Mouse (Mus musculus) kidney, adult 18-20 months (tissue): ENCODE measurements at regions not wholly inside any gene's neighbourhood (a gene's known extent, or its start where the extent isn't known, plus 50 kb on each side); places are given as distances from the start of the nearest gene placed in this dataset.

ENCODE experiments used
- DNase-seq: peaks from one replicate; pipeline ENCODE4 v3.0.0; 2021

DNA sequence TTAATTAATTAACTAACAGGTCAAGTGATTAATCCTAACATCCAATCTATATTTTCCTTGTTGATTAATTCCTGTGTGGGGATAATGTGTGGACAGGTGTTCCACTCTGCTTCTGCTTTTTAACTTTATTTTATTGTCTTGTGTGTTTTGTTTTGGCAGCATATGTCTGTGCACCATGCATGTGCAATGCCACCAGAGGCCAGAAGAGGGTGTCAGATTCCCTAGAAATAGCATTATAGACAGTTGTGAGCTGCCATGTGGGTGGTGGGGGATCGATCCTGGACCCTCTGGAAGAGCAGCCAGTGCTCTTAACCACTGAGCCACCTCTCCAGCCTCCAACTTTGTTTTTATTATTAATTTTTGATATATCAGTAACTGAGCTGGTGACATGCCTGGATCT lies 65.6 kb downstream of the En1 start:
- no peak for DNase-seq

DNA sequence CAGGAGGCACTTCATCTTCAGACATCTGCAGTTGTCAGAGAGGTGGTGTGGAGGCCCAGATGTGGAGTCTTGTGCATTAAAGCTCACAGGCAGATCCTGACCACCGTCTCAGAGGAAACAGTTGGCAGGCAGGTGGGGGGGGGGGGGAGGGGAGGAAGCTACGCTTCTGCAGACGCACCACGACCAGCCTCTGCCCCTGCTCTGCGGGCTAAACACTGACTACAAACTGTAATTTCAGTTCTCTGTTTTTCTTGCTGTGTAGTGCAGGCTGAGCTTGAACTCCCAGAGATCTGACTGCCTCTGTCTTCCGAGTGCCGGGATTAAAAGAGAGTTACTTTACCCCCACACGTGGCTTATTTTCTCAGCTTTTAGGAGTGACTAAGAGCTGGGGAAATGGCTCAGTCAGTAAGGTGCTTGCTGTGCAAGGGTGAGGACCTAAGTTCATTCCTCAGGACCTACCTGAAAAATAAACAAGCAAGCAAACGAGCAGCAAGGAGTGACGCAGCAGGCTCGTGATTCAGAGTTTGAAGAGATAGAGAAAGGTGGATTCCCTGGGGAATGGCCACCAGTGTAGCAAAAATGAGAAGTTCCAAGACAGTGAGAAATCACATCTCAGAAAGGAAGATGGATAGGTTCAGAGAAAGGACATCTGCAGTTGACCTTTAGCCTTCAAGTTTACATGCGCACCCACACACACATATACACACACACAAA lies 81.5 kb downstream of the En1 start:
- no peak for DNase-seq

DNA sequence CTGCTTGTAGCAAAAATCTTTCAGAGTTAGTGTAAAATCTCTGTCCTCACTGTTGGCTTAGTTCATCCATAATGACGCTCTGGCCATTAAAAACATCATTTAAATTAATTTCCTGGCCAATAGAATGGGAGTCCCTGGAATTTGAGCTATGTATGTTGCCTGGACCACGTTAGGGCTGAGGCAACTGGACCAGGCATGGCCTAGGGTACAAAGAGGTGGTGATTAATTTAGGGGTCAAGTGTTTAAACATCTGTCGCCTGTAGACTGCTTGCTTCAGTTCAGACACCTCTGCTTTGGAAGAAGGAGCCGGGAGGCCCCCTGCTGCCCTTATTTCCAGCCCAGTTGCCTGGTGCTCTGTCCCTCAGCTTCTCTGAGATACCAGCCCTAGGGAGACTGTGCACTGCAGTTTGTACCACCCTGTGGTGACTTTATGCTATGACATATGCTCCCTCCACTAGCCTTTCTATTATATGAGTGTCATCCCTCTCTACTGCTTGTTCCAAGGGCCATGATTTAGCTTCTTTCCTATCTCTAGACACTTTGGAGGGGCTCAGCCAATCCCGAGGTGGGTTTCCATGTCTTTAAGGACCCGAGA lies 83.5 kb downstream of the En1 start:
- DNase-seq, result no peak

DNA sequence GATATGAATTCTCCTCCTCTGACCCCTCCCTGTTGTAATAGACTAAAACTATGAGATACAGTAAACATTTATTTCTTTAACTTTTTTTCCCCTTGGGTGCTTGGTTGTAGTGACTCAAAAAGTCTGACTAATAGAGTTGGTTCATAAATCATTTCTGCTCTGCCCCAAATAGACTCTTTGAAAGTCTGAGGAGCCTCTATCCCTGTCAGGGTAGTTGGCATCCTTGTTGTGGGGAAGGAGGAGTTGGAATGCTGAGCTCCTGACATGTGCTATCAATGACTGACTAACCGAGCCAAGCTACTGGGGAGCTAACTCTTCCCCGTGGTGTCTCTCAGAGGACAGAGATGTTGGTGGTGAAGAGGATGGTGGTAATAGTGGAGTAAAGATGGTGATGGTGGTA lies 89.4 kb downstream of the En1 start:
- no peak for DNase-seq

DNA sequence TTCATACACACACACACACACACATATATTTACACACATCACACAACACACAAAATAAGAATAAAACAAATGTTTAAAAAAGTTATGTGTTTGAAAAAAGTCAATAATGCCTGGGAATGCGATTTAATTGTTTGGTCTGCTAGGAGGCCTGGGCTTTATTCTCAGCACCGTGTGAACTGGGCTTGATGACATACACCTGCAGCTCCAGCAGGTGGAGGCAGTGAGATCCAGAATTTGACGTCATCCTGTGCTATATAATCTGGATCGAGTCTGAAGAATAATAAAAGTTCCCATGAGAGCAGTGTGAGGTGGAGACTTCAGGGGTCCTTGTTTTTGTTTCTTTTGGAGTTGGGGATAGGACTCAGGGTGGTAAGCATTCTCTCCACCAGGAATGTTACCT lies 96.0 kb downstream of the En1 start:
- no peak for DNase-seq

DNA sequence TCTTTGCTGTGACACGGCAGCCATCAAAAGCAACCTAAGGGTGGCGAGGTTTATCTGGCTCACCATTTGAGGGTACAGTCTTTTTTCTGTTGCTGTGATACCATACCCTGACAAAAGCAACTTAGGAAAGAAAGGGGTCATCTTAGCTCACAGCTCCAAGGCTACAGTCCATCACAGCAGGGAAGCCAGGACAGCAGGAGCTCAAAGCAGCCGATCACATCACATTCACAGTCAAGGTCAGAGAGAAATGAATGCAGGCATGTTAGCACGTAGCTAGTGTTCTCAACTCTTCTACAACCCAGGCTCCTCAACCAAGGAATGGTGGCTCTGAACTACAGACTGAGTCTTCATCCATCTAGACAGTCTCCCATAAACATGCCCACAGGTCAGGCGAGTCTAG lies 102.0 kb downstream of the En1 start:
- DNase-seq, result no peak

DNA sequence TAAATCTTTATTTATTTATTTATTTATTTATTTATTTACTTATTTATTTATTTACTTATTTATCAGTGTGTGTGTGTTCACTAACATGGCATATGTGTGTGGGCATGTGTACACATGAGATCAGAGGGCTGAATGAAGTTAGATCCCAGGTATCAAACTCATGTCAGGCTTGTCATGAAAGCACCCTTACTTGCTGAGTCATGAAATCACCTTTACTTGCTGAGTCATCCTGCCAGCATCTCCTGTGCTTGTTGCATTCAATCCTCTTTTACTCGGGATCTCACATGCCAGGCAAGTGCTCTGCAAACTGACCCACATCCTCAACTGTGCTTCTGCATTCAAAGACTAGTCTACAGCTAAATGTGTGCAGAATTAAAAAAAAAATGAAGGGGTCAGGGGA lies 103.8 kb downstream of the En1 start:
- no peak for DNase-seq

DNA sequence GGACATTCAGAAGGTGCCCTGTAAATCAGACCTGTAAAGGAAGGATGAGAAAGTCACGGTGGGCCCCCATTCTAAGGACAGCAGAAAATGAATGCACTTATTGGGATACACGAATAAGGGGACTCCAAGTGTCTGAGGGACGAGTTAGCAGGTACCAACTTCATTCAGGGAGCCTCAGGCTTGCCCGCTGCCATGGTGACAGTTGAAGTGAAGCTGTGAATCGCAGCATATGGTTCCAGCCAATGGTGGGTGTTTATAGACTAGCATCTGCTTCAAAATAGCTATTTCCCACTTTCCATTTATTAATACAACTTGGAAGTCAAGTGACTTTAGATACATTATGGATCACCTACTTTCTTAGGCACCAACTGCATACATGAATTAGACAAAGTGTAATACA lies 106.3 kb downstream of the En1 start:
- DNase-seq, result no peak

DNA sequence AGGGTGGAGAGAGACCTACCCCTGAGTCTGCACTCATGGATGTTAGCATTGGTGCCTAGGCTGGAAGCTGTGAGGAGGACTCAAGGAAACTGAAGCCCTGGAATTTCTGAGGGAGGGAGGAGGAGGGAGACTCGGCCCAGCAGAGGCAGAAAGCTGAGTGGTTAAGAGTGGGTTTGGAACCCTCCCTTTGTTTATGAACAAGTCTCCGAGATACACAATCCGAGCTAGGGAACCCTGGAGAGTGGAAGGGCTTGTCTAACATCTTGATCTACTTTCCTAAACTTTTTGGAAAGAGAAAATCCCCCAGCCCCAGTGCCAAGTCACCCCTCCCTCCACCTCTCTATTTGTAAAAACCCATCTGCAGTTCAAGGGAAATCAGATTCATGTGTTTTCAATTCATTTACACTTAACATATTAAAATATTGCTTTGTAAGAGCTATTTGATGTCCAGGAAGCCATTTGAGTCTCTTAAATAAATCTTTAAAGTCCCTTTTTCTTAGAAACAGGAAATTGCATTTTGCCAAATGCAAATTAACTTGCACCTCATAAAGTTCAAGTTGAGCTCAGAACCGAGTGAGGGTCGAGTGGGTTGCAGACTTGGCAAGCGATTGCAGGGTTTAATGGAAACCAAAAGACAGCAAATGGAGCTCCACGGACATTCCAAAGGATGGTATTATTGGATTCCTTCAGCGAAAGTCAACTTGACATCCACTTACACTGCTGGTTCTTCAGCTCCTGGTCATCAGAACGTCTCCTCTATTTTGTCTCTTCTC lies 113.1 kb downstream of the En1 start:
- no peak for DNase-seq

DNA sequence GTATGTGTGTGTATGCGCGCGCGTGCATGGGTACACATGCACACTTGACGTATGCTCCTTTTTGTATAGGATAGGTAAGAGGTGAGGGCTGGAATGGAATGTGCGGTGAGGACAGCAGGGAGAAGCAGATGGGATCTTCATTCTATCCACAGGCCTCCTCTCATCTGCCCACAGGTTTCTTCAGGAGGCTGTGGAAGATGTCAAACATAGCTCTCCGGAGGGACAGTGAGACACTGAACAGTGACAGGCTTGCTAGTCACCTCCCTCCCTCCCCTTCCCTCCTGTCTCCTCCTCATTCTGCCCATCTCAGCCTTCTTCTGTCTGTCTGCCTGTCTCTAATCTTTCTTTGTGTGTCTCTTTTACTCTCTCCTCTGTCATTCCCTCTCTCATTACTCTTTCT lies 124.6 kb downstream of the En1 start:
- DNase-seq, result no peak

DNA sequence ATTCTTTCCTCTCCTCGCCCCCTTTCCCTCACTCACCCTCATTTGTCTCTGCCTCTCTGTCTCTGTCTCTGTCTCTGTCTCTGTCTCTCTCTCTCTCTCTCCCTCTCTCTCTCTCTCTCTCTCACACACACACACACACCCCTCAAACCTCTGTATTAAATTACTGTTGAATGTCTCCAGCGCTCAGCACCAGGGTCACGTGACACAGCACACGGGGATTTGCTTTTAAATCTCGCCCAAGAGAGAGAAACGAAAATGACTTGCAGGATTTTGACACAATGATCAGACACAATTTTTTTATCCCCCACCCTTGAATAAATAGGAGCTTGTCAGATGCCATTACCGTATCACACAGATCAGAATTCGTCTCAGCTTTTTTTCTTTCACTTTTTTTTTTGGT lies 125.2 kb downstream of the En1 start:
- DNase-seq, result no peak

DNA sequence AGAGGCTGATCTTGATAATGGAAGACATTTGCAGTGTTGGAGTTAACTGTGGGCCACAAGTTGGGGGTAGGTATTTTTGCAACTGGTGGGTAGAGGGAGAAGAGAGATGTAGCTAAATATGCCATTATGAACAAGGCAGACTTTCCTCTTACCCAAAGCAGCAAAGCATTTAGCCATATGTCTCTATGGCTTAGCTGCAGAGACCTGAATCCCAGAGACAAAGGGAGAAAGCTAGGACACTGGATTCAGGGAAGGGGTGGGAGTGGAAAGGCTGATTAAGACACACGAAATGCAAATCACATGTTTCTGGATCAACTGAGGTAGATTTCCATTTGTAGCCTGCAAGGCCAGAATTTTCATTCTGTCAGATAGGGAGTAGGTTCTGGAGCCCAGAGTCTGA lies 129.8 kb downstream of the En1 start:
- DNase-seq, result no peak

DNA sequence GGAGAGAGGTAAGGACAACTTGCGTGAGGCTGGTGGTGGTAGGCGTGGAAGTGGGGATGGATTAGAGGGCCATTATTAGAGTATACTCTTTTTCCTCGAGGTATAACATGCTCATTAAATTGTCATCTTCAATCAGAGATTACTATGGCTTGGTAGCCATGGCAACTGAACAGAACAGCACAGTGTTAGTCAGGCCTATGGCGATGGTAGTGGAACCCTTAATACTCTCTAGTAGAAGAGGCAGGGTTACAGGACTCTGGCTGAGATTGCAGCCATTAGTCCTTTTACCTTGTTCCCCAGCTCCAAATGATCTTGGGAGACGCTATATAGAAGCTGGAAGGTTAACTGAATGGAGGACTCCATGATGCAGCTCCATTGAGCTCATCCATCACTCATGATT lies 131.5 kb downstream of the En1 start:
- no peak for DNase-seq

DNA sequence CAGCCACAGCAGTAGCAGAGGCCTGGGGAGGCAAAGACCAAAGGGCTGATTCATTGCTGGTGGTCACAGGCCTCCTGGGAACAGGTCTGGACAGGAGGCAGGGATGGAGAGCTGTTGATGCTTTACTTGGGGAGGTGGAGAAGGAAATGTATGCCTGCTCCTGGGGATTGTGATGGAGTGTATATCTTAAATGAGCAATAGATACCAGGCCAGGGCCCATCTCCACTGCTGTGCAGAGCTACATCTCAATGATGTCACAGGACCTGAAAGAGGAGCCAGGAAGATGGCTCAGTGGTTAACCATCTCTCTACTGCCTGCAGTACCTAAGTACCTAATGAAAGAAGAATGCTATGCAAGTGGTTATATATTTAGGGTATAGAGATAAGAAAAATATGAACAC lies 132.6 kb downstream of the En1 start:
- DNase-seq, result no peak

DNA sequence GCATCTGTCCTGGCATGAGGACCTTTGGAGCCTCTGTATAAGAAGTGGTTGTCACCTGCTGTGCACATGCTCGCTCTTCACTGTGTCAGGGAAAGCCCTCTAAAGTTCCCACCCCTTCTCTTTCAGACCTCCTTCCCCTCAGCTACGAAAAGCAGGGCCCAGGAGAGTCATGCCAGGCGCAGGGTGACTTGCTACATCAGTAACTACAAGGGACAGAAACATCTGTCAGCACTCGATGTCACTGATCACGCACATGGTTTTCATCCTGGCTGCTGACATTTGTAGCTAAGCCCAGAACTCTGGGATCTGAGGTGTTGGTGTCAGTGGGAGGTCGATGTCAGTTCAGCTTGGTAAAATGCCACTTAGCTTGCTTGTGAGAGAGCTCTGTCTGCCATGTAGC lies 137.3 kb downstream of the En1 start:
- DNase-seq, result no peak

DNA sequence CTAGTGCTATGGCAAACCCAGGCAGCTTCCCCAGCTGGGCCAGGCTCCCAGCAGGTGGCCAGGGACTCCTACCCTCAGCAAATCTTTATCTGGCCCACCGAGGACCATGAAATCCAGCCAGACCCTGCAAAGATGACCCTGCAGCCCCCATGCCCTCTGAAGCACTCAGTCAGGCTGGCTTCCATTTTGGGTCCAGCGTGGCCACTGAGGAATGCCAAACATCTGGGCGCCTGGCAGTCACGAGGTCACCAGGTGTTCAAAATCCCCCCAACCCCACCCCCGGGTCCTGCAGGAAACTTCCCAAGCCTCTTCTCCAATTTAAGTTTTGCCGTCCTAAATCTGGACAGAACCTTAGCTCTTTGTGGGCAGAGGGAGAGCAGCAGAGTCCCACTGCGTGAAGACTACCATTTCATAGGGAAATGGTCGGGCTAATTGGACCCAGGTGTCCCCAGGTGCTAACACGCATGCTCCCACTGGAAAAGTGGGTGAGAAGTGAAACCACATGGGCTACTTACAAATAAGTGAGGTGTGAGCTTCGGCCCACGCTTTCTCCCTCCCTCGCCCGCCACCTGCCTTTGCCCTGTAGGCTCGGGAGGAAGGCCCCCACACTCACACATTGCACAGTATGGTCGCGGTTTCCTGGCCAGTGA lies 139.0 kb downstream of the En1 start:
- DNase-seq, result no peak

DNA sequence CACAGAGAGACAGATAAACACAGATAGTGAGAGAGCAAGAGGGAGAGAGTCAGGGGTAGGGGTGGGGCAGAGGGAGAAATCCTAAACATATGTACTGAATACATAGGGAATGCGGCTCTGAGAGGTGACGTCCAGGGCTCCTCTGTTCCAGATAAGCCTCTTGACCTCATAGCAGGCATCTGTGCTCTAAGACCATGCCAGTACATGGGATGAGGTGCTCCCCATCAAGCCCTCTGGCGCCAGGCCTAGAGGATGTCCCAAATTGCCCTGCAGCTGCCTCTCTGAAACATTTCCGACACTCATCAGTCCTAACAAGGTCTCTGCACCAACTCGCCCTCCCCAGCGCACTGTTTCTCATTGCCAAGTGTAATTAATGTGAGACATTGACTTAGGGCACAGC lies 146.7 kb downstream of the En1 start:
- DNase-seq, result no peak

DNA sequence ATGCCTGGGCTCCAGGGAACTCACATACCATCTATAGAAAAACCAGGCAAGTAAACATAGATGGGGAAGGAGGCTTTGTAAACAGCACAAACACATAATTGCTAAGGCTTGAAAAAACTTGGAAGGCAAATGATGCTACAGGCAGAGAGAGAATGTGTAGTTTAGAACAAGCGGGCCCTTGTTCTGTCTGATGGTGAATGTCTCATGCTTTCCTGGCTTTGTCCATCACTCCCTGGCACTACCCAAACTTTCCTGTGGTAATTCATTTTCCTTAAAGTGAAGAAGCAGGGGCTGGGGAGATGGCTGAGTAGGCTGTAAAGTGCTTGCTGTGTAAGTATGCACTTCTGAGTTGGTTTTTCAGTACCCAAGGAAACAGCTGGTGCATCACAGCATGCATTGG lies 151.2 kb downstream of the En1 start:
- DNase-seq, result no peak

DNA sequence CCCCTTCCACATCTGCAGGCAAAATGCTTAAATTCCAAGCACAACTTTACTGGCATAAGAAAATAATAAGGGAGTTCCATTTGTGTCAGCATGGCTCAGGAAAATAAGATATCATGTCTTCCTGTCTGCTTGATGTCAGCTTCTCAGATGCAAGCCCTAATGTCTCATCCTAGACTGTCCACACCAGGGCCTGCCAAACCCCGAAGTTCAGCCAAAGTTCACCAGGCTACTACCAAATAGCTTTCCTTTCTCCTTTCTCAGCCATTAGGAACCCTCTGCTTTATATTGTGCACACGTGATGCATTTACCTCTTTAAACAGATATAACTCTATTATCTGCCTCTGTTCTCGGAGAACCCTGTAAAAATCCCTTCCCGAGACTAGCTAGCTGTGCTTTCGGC lies 152.1 kb downstream of the En1 start:
- DNase-seq, result no peak

DNA sequence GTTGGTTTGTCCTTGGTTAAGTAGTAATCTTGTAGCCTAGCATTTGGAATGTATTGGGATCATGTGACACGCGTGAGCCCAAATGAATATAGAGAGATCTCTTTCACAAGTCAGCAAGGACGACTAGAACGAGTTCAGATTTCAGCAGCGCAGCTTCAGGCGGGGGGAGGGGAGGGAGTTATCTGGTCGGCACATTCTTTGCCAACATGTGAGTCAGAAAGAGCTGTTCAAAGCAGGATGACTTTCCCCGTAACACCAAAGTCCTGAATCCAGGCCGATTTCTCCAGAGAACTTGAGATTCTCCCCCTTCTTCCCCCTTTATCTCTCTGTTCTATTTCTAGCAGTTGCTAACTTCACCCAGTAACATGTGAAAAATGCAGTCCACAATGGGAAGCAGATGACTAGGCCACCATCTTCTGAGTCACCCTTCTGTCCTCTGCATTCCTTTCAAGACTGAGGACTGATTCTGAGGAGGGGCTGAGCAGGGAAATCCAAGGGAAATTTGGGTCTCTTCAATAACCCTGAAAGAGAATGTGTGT lies 155.1 kb downstream of the En1 start:
- no peak for DNase-seq

DNA sequence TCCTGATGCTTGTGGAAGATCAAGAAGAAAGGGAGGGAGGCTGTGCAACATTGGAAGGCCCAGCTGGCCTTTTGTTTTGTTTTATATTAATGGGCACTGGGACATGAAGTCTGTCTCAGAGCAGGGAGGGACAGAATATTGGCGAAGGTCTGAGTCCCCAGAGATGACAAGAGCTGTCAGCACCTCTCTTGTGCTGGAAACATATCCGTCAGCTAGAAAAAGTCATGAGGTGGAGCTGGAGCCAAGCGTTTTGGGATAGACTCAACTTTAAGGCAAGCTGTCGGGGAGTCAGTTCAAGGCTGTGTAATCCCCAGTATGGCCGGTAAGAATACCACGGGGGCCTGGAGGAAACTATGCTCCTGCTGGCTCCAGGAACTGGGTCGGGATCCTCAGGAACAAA lies 156.0 kb downstream of the En1 start:
- no peak for DNase-seq

DNA sequence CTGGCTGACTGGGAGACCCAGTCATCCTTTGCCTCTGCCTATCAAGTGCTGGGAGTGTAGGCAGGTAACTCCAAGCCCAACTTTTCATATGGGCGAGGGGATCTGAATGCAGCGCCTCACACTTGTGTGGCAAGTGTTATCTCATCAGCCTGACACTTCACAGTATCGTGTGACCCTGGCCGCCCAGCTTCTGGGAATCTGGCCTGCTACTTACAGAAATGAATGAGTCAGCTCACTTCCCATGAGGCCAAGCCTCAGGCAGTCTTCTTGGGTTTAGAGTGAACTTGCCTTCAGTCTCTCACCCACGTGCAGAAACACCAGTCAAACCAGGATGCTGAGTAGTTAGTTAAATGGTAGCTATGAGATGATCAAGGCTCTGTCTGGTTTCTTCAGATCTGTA lies 156.5 kb downstream of the En1 start:
- no peak for DNase-seq

DNA sequence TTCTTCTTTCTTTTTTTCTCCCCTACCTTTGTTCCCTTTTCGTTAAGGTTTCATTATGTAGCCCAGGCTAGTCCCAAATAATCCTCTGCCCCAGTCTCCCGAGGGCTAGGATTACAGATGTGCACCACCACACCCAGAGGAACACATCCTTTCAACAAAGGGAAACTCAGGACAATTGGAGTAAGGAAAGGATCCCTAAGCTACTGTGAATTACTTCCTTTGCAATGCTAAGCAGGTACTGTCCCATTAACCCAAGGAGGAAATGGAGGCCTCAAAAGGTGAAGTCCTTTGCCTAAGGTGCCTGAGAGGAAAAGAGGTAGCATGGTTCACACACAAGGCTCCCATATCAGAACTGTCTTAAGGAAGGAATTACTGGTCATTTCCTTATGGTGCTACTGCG lies 157.2 kb downstream of the En1 start:
- DNase-seq, result no peak

DNA sequence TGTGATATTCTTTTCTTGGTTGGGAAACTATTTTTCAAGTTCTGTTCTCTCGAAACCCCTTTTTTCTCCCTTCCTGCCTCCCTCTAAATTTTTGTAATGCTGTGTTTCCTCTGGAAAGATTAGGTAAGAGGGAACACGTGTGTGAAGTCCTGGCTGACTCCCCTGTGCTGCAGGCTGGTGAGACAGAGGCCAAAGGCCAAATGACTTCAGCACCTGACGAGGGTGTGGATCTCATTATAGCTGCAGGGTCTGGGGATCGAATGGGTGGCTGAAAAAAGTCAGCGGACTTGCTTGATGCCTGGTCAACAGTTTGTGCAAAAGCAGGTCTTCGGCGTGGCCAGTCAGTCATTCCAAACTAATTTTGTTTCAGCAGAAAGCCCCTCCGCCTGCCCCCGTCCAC lies 159.1 kb downstream of the En1 start:
- no peak for DNase-seq
